Mouse (Mus musculus) adrenal gland (tissue): ENCODE data around the gene Unc119b.

Experiments
- intact Hi-C: fragments of 180-260 bp; cut with DNase I; formaldehyde crosslinking; loops from one replicate; pipeline ENCODE4 v1.15.1; 2025
- long read RNA-seq, 2 experiments: library from polyadenylated mRNA; unstranded; transcript quantifications; one replicate each; pipeline ENCODE4 v2.0.0; 2020; ENCODE audit warnings: borderline replicate concordance in 1 of 2; ENCODE audit not compliant: insufficient replicate concordance in 1 of 2

Unc119b gene
- long read RNA-seq, experiment 1, transcript Unc119b-201 (5 exons, 3,659 nt) = major isoform, 16 of 23 reads
- long read RNA-seq, experiment 1, partial matches to known transcripts = 0 of 23 reads
- long read RNA-seq, experiment 1, other reads (novel, unspliced or antisense) = 7 of 23 reads
- long read RNA-seq, experiment 2, transcript Unc119b-201 (5 exons, 3,659 nt) = major isoform, 10 of 15 reads
- long read RNA-seq, experiment 2, partial matches to known transcripts = 1 of 15 reads
- long read RNA-seq, experiment 2, other reads (novel, unspliced or antisense) = 4 of 15 reads

DNA sequence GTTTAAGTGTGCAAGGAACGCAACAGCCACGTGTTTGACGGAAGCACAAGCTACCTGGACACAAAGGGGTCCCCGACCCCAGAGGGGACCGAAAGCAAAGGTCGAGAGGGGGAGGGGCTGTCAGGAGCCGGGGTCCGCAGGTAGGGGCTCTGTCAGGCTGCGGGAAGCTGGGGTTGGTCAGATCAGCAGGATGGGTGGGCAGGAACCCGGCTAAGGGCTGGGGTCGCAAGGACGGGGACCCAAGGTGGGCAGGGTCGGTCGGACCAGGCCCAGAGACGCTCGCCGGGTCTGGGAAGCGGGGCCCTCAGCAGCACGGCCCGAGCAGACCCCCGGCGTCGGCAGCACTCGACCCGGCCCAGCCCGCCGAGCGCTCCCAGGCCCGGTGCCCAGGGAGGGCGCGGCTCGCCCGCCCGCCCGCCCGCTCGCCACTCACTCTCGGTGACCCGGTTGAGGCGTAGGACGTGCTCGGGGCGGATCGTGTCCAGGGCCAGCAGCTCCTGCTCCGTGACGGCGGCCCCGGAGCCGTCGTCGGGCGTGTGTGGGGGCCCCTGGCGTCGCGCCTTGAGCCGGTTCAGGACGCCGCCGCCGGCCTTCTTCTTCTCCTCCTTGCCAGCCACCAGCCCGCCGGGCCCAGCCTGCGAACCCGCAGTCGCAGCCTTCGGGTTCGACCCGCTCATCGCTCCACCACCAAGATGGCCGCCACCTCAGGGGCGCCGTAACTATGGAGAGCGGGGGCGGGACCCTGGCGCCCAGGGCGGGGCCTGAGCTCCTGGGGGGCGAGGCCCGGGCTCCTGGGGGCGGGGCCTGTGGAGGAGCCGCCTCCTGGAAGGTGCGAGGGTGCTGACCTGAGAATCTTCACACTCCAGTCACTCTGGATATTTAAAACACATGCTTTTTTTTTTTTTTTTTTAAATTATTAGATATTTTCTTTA, at the start of gene Unc119b:
TSS of gene Unc119b (minus strand) at position 742 of the 932 bp plus-strand sequence.
- intact Hi-C loops = no loop called here

- intact Hi-C loops = no loop called here
Observed at GRCm38 (mm10) chr5:115183482-115183881, 48.7 kb upstream of the Unc119b start.

- intact Hi-C loops = no loop called here
Observed at GRCm38 (mm10) chr5:115182925-115183324, 48.1 kb upstream of the Unc119b start.

GRCm38 (mm10) chr5:115181248-115181940, 46.6 kb upstream of the Unc119b start:
- intact Hi-C loops = no loop called here

- intact Hi-C loops = no loop called here
Observed at GRCm38 (mm10) chr5:115179596-115179995, 44.8 kb upstream of the Unc119b start.

DNA sequence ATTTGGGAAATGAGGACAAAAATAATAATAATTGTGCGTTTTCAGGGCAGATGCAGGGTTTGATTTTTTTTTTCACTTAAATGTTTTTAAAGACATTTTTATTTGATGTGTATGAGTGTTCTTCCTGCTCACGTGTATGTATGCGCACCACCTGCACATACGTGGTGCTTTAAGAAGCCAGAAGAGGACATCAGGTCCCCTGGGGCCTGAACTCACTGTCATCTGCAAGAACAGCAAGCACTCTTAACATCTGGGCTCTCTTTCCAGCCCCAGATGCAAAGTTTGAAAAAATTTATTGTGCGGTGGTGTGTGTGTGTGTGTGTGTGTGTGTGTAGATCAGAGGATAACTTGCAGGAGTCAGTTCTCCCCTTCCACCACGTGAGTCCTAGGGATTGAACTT, 43.1 kb upstream of the Unc119b start:
- intact Hi-C loops = no loop called here

GRCm38 (mm10) chr5:115174554-115174953, 39.8 kb upstream of the Unc119b start:
- intact Hi-C loops = no loop called here

- intact Hi-C loops = no loop called here
Observed at GRCm38 (mm10) chr5:115170150-115170549, 35.4 kb upstream of the Unc119b start.

DNA sequence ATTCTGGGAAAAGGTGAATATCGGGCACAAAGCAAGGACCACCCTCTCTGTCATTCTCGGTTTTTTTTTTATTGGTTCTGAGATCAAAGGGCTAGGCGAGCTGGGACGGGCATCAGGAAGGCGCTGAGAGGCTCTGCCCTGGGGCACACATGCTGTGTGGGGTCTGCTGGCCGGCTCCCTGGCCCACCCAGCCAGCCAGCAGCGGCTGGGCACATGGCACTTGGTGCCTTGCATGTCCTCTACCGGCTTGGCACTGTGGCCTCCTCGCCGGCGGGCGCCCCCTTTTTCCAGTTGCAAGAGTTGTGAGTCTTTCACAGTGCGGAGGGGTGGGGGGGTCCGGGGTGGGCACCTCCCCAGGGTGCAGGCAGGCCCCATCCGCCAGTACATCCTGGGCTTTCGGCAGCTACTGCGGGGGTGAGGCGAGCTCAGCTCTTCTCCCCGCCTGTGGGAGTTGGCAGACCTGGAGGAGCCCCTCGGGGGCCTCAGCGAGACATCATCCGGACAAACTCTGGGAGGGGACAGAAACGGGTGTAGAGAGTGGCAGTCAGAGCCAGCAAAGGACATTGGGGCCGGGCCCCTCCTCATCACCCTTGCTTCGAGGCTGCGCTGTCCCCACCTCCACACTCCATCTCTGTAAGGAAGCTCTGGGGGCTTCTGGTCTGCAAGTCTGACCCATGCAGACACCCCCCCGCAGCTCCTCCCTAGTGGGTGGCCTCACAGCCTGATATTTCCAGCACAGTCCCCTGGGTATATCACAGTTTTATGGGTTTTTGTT, 34.1 kb upstream of the Unc119b start:
- intact Hi-C loops = no loop called here

DNA sequence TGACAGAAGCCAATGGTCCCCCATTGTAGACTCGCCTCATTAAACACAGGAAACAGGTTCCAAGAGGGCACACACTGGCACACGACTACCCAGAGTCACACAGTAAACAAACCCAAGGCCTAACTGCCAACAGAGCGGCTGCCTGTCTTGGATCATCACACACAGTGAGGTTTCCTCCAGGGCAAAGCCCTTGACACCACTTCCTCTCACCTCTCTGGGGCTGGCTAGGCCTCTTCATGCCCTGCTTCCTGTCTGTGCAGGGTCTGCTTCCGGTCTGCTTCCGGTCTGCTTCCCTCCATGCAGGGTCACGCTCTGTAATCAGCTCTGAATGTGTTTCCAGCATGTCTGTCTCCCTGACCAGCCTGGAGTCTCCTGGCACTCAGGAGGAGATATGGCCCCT, 32.6 kb upstream of the Unc119b start:
- intact Hi-C loops = no loop called here

DNA sequence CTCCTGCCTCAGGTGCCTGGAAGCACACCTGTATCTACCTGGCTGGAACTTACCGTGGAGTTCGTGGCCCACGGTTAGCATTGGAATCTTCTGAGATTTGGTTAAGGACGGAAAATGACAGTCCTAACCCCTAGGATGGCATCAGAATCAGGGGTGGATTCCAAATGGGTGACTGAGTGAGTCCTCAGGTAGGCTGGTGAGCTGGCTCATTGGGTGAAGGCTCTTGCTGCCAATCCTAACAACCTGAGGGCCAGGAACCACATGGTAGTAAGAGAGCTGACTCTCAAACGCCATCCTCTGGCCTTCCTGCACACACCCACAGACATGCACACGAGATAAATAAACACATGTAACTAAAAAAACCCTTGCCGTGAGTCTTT, 32.0 kb upstream of the Unc119b start:
- intact Hi-C loops = no loop called here

DNA sequence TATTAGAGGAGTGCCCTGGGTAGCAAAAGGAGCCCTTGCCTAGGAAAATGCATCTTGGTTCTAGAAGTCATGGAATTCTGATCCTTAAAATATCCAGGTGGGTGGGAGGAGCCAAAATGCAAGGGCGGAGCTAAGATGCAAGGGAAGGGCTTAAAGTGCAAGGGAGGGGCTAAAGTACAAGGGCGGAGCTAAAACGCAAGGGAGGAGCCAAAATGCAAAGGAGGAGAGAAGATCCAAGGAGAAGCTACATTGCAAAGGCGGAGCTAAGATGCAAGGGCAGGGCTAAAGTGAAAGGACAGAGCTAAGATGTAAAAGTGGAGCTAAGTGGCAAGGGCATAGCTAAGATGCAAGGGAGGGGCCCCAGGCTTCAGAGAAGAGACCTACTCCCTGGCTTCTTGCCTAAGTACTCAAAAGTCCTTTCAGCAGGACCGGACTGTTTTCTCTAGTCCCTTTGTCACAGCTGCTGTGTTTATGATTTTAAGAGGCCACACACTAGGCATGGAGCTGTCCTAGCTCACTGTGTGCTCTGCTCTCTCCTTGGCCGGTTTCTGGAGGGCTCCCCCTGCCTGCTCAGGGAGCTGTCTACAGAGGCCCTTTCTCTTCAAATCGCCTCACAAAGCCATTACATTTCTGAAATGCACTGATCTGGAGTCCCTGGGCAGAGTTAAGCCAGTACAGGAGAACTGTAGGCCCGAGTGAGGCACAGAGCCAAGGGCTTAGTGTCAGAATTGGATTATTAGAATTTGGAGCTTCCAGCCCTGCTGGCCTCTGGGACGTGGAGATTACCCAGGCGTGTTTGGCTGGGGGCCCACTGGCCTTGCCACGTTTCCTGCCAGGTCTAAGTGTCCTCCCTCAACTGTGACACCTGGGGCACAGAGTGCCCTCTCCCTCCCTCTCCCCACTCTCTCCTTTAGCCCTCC, 31.4 kb upstream of the Unc119b start:
- intact Hi-C loops = no loop called here

DNA sequence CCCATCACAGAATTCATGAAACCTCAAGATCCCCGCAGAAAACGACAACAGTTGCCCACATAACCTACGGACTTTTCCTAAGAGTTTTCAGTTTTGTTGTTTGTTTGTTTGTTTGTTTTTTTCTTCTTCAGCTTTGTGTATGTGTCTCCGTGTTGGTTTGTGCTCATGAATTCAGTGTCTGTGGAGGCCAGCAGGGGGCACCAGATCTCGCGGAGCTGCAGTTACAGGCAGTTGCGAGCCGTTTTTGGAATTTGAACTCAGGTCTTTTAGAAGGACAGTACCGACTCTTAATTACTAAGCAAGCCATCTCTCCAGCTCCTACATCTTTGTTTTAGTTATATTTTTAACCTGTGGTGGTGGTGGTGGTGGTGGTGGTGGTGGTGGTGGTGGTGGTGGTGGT, 30.6 kb upstream of the Unc119b start:
- intact Hi-C loops = no loop called here

DNA sequence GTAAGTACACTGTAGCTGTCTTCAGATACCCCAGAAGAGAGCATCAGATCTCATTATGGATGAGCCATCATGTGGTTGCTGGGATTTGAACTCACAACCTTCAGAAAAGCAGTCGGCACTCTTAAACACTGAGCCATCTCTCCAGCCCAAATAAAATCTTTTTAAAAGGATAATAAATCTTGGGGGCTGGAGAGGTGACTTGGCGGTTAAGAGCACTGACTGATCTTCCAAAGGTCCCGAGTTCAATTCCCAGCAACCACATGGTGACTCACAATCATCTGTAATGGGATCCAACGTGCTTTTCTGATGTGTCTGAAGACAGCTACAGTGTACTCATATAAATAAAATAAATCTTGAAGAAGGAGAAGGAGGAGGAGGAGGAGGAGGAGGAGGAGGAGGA, 29.7 kb upstream of the Unc119b start:
- intact Hi-C loops = loop anchor here (5.0 kb wide), 1 partner anchor 37 kb away; no protein-coding TSS in a partner anchor

DNA sequence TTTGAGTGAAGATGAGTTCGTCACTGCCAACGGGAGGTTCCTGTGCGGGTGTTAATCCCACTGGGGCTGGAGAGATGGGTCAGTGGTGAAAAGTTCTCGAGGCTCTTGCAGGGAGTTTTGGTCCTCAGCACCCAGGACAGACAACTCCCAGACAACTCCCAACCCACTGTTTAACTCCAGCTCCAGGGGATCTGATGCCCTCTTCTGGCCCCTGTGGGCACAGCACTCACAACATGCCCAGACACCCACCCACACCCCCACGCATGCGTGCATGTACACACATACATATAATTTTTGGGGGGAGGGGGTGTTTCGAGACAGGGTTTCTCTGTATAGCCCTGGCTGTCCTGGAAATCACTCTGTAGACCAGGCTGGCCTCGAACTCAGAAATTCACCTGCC, 28.8 kb upstream of the Unc119b start:
- intact Hi-C loops = loop anchor here (5.0 kb wide), 1 partner anchor 36 kb away; no protein-coding TSS in a partner anchor

GRCm38 (mm10) chr5:115161940-115162279, 27.1 kb upstream of the Unc119b start:
- intact Hi-C loops = loop anchor here (5.0 kb wide), 1 partner anchor 35 kb away; no protein-coding TSS in a partner anchor

DNA sequence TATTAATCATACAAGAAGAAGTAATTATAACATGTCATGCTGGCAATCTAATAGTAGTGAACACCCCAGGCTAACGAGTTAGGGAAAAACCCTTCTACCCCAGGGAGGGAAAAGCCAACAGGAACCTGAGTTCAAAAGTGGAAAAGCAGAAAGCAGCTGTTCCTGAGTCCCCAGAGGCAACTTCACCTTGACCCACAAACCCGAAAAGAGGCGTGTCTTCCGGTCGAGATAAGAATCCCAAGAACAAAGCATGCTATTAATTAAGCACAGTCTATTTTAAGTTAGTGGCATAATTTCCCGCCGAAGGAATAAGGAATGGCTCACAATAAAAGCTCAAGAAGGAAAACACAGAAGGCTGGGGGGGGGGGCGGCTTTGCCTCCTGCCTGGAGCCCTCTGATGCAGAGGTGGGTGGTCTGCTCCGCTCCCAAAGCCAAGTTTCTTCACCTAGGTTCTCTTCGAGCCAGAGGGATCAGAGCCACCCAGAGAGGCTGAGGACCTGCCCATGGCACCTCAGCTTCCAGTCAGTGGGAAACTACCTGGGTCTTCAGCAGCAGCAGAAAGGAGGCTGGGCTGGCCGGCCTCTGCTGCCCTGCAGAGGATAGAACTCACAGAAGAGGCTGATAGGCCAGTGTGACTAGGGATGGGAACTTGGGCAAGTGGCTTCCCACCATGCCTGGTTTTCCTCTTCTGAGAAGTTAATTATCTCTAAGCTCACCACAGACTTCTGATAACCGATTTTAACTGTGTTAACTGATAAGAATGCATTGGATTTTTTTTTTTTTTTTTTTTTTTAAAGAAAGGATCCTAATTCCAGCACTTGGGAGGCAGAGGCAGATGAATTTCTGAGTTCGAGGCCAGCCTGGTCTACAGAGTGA, 26.5 kb upstream of the Unc119b start:
- intact Hi-C loops = loop anchor here (5.0 kb wide), 1 partner anchor 34 kb away; no protein-coding TSS in a partner anchor

DNA sequence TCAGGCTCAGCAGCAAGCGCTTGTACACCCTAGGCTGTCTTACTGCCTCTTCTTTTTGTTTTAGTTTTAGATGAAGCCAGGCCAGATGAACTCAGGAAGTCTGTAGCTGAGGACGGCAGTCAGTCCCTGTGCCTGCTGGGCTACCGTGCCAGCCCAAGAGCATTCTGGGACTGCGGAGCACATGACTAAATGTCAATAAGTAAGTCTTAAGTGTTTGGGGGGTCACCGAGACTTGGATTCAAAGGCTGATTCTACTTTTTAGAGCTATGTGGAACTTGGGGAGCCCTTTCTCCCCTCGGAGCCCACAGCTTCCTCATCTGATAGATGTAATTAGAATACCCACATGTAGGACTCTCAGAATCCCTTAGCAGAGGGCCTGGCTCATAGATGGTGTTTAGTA, 25.9 kb upstream of the Unc119b start:
- intact Hi-C loops = loop anchor here (5.0 kb wide), 1 partner anchor 33 kb away; no protein-coding TSS in a partner anchor

- intact Hi-C loops = no loop called here
Observed at GRCm38 (mm10) chr5:115159165-115159564, 24.4 kb upstream of the Unc119b start.
